Mouse (Mus musculus): ENCODE measurements around the gene Ttl.

Ttl gene

GRCm38 (mm10) chr2:129083514-129083913 lies 17.8 kb downstream of the Ttl start:
- no peak for DNase-seq (ENCODE audit: low spot score in 2 of 2)

- DNase-seq (ENCODE audit: low spot score in 2 of 2) = peak in 1 of 2 experiments; percentile 17
These were observed 19.2 kb downstream of the Ttl start for GRCm38 (mm10) chr2:129084959-129085358.

GRCm38 (mm10) chr2:129087520-129087919 lies 21.8 kb downstream of the Ttl start:
- no peak for DNase-seq (ENCODE audit: low spot score in 2 of 2)

- no peak for DNase-seq (ENCODE audit: low spot score in 2 of 2)
These were observed 24.6 kb downstream of the Ttl start for GRCm38 (mm10) chr2:129090370-129090769.

- no peak for DNase-seq (ENCODE audit: low spot score in 2 of 2)
These were observed 27.1 kb downstream of the Ttl start for GRCm38 (mm10) chr2:129092810-129093209.

GRCm38 (mm10) chr2:129093926-129094724 lies 28.4 kb downstream of the Ttl start:
- DNase-seq (ENCODE audit: low spot score in 2 of 2) = no peak

- peak; percentile 71 to 73 for DNase-seq (ENCODE audit: low spot score in 2 of 2)
These were observed 35.1 kb downstream of the Ttl start, which contains the start of gene Polr1b for GRCm38 (mm10) chr2:129100784-129101310. Gene Polr1b (plus strand): TSS chr2:129100995.

- no peak for DNase-seq (ENCODE audit: low spot score in 2 of 2)
These were observed 47.2 kb downstream of the Ttl start for GRCm38 (mm10) chr2:129112924-129113323.

GRCm38 (mm10) chr2:129115706-129116367 lies 50.1 kb downstream of the Ttl start:
- no peak for DNase-seq (ENCODE audit: low spot score in 2 of 2)

- no peak for DNase-seq (ENCODE audit: low spot score in 2 of 2)
These were observed 50.6 kb downstream of the Ttl start for GRCm38 (mm10) chr2:129116368-129116739.

GRCm38 (mm10) chr2:129118061-129118460 lies 52.3 kb downstream of the Ttl start:
- no peak for DNase-seq (ENCODE audit: low spot score in 2 of 2)

- DNase-seq (ENCODE audit: low spot score in 2 of 2) = no peak
These were observed 56.2 kb downstream of the Ttl start for GRCm38 (mm10) chr2:129121986-129122385.

- peak; percentile 68 to 72 for DNase-seq (ENCODE audit: low spot score in 2 of 2)
These were observed 63.7 kb downstream of the Ttl start, which contains the start of gene Chchd5 for GRCm38 (mm10) chr2:129129412-129129929. Gene Chchd5 (plus strand): TSS chr2:129129700.

- DNase-seq (ENCODE audit: low spot score in 2 of 2) = peak; percentile 81 to 84
These were observed 64.3 kb downstream of the Ttl start for GRCm38 (mm10) chr2:129129987-129130545.

- peak; percentile 31 to 35 for DNase-seq (ENCODE audit: low spot score in 2 of 2)
These were observed 65.0 kb downstream of the Ttl start for GRCm38 (mm10) chr2:129130776-129131175.

GRCm38 (mm10) chr2:129132231-129132630 lies 66.5 kb downstream of the Ttl start:
- peak; percentile 16 to 27 for DNase-seq (ENCODE audit: low spot score in 2 of 2)

GRCm38 (mm10) chr2:129133006-129133805 lies 67.5 kb downstream of the Ttl start:
- no peak for DNase-seq (ENCODE audit: low spot score in 2 of 2)

- DNase-seq (ENCODE audit: low spot score in 2 of 2) = no peak
These were observed 74.2 kb downstream of the Ttl start for GRCm38 (mm10) chr2:129139906-129140305.
